Mouse (Mus musculus) lung, postnatal 0 days (tissue): Measurements from ENCODE around the gene Gpr158. TPM values are rescaled to one million over a fixed set of nuclear protein-coding genes. Genes with fewer than 3 reads are reported as not detected.

Source experiments
- ATAC-seq: fragments of 200-750 bp; cut with Nextera tagmentation; 2 replicates; pipeline ENCODE4 v1.8.0; 2017; ENCODE audit warnings: moderate library complexity
- DNase-seq: peaks from one replicate; pipeline ENCODE4 v3.0.0-alpha.2; 2016; ENCODE audit warnings: low spot score
- H3K27ac ChIP-seq: fragments of 300-500 bp; sonication (generic); 2 replicates; pipeline ENCODE4 v1.5.1; 2014; ENCODE audit warnings: antibody characterized with exemption, mild to moderate bottlenecking, low read length, mixed read lengths
- H3K27me3 ChIP-seq: fragments of 300-500 bp; sonication (generic); replicated peaks from 2 replicates; pipeline ENCODE4 v1.6.1; 2014; ENCODE audit warnings: low read length, mixed read lengths; ENCODE audit not compliant: insufficient read depth
- H3K36me3 ChIP-seq: fragments of 300-500 bp; sonication (generic); 2 replicates; pipeline ENCODE4 v1.6.1; 2014; ENCODE audit warnings: low read length, mixed read lengths; ENCODE audit not compliant: insufficient read depth
- H3K4me1 ChIP-seq: fragments of 300-500 bp; sonication (generic); 2 replicates; pipeline ENCODE4 v1.6.1; 2014; ENCODE audit warnings: antibody characterized with exemption, low read depth, low read length, mixed read lengths; ENCODE audit not compliant: insufficient read depth
- H3K4me2 ChIP-seq: fragments of 300-500 bp; sonication (generic); replicated peaks from 2 replicates; pipeline ENCODE4 v1.6.1; 2014; ENCODE audit warnings: low read depth, mild to moderate bottlenecking, low read length, moderate library complexity, mixed read lengths
- H3K4me3 ChIP-seq: fragments of 300-500 bp; sonication (generic); 2 replicates; pipeline ENCODE4 v1.5.1; 2014; ENCODE audit warnings: low read depth, low read length
- H3K9ac ChIP-seq: fragments of 300-500 bp; sonication (generic); replicated peaks from 2 replicates; pipeline ENCODE4 v1.6.1; 2014; ENCODE audit warnings: low read depth, mild to moderate bottlenecking
- H3K9me3 ChIP-seq: fragments of 300-500 bp; sonication (generic); 2 replicates; pipeline ENCODE4 v1.6.1; 2016; ENCODE audit warnings: low read length, mixed read lengths
- CTCF ChIP-seq: IDR thresholded peaks from 2 replicates; pipeline ENCODE4 v1.5.1; 2016; ENCODE audit warnings: antibody characterized with exemption, mild to moderate bottlenecking
- EP300 ChIP-seq: IDR thresholded peaks from 2 replicates; pipeline ENCODE4 v1.6.1; 2016; ENCODE audit warnings: antibody characterized with exemption, mild to moderate bottlenecking, control low read depth
- WGBS: fragments of 180-500 bp; shearing (Covaris S2); extraction: QIAGEN DNeasy Blood & Tissue Kit; methylation state at CpG from one replicate; pipeline ENCODE4 v1.1.7; 2014; 5-methylcytosine and 5-hydroxymethylcytosine counted together
- polyA plus RNA-seq: library from polyadenylated mRNA; unstranded; fragments of >200 nt; fragmentation: Nextera tagmentation; extraction: Ambion mirVana; gene quantifications from 2 replicates; pipeline ENCODE4 v1.2.1, GENCODE M21; 2015

The Gpr158 gene
- polyA plus RNA-seq, 1 experiment from 2014 or later, result not detected

GRCm38 (mm10) chr2:21392727-21393126 is 25.4 kb downstream of the Gpr158 start:
- no peaks in the 10 kb centered on the region for H3K9me3 ChIP-seq
- WGBS, result 12% methylated on average over 2 of the region's 2 CpGs
- no peak for TF ChIP-seq EP300
- no peak for TF ChIP-seq CTCF
- H3K27me3 ChIP-seq, result no peaks in the 10 kb centered on the region
- no peak overlapping the region for H3K4me3 ChIP-seq
- ATAC-seq (no peak), DNase-seq (no peak)
- no peak overlapping the region for H3K27ac ChIP-seq
- H3K4me1 ChIP-seq, result no peaks in the 10 kb centered on the region
- H3K36me3 ChIP-seq, result no peaks in the 10 kb centered on the region
- H3K9ac ChIP-seq, result no peak overlapping the region
- no peak overlapping the region for H3K4me2 ChIP-seq

- Histone ChIP-seq H3K4me3 (no peak overlapping the region), H3K36me3 (no peaks in the 10 kb centered on the region), H3K27ac (no peak overlapping the region), H3K27me3 (no peaks in the 10 kb centered on the region), H3K9me3 (no peaks in the 10 kb centered on the region), H3K9ac (no peak overlapping the region), H3K4me1 (no peaks in the 10 kb centered on the region), H3K4me2 (no peak overlapping the region)
- WGBS, result 84% methylated on average over 12 of the region's 12 CpGs
- no peak for DNase-seq
- no peak for ATAC-seq
- TF ChIP-seq EP300 (no peak), CTCF (no peak)
These were observed 30.0 kb downstream of the Gpr158 start for GRCm38 (mm10) chr2:21397347-21397746.

- Histone ChIP-seq H3K36me3 (no peaks in the 10 kb centered on the region), H3K27ac (no peak overlapping the region), H3K9me3 (no peaks in the 10 kb centered on the region), H3K9ac (no peak overlapping the region), H3K4me1 (no peaks in the 10 kb centered on the region), H3K27me3 (no peaks in the 10 kb centered on the region), H3K4me3 (no peak overlapping the region), H3K4me2 (no peak overlapping the region)
- DNase-seq (no peak), ATAC-seq (no peak)
- 76% methylated on average over 3 of the region's 3 CpGs for WGBS
- no peak for TF ChIP-seq EP300
- TF ChIP-seq CTCF, result no peak
These were observed 32.3 kb downstream of the Gpr158 start for GRCm38 (mm10) chr2:21399657-21400056.

GRCm38 (mm10) chr2:21405617-21406016 is 38.3 kb downstream of the Gpr158 start:
- Histone ChIP-seq H3K27ac (no peak overlapping the region), H3K9ac (no peak overlapping the region), H3K4me1 (no peaks in the 10 kb centered on the region), H3K36me3 (no peaks in the 10 kb centered on the region), H3K4me2 (no peak overlapping the region), H3K27me3 (no peaks in the 10 kb centered on the region), H3K4me3 (no peak overlapping the region), H3K9me3 (no peaks in the 10 kb centered on the region)
- no peak for ATAC-seq
- 71% methylated on average over 3 of the region's 3 CpGs for WGBS
- no peak for DNase-seq
- TF ChIP-seq CTCF, result no peak
- no peak for TF ChIP-seq EP300

GRCm38 (mm10) chr2:21407443-21407985 is 40.2 kb downstream of the Gpr158 start:
- no peaks in the 10 kb centered on the region for H3K36me3 ChIP-seq

GRCm38 (mm10) chr2:21408821-21409220 is 41.5 kb downstream of the Gpr158 start:
- Histone ChIP-seq H3K36me3 (no peaks in the 10 kb centered on the region), H3K9ac (no peak overlapping the region), H3K9me3 (no peaks in the 10 kb centered on the region), H3K4me3 (no peak overlapping the region), H3K27ac (no peak overlapping the region), H3K27me3 (no peaks in the 10 kb centered on the region), H3K4me1 (no peaks in the 10 kb centered on the region), H3K4me2 (no peak overlapping the region)
- TF ChIP-seq CTCF, result no peak
- no peak for TF ChIP-seq EP300
- 74% methylated on average over 3 of the region's 3 CpGs for WGBS
- DNase-seq, result no peak
- ATAC-seq, result no peak

More at GRCm38 (mm10) chr2:21407443-21407985, 40.2 kb downstream of the Gpr158 start:
- Histone ChIP-seq H3K9me3 (no peaks in the 10 kb centered on the region), H3K27ac (no peak overlapping the region), H3K27me3 (no peaks in the 10 kb centered on the region), H3K4me2 (no peak overlapping the region), H3K4me1 (no peaks in the 10 kb centered on the region), H3K9ac (no peak overlapping the region), H3K4me3 (no peak overlapping the region)
- 94% methylated on average over 2 of the region's 2 CpGs for WGBS
- TF ChIP-seq CTCF (no peak), EP300 (no peak)
- ATAC-seq, result no peak
- no peak for DNase-seq

GRCm38 (mm10) chr2:21430288-21430687 is 62.9 kb downstream of the Gpr158 start:
- no peak for DNase-seq
- TF ChIP-seq CTCF, result no peak
- no peak for TF ChIP-seq EP300
- Histone ChIP-seq H3K36me3 (no peaks in the 10 kb centered on the region), H3K4me1 (no peaks in the 10 kb centered on the region), H3K9me3 (no peaks in the 10 kb centered on the region), H3K9ac (no peak overlapping the region), H3K27me3 (no peaks in the 10 kb centered on the region), H3K4me2 (no peak overlapping the region), H3K4me3 (no peak overlapping the region), H3K27ac (no peak overlapping the region)
- no peak for ATAC-seq
- 43% methylated on average over 2 of the region's 2 CpGs for WGBS
